Mouse (Mus musculus) small intestine, adult 2 months (tissue): ENCODE measurements around the gene Snorc.

Experiments used
- CTCF ChIP-seq: fragments of 200-500 bp; IDR thresholded peaks from 2 replicates; pipeline ENCODE4 v1.5.1; 2012; ENCODE audit warnings: low read depth, mild to moderate bottlenecking, control low read depth, inconsistent platforms, low read length, moderate library complexity, mixed read lengths; ENCODE audit not compliant: insufficient replicate concordance, insufficient read length; ENCODE audit errors: extremely low read depth
- POLR2A ChIP-seq: fragments of 200-500 bp; IDR thresholded peaks from 2 replicates; pipeline ENCODE4 v1.6.1; 2012; ENCODE audit warnings: low read depth, mild to moderate bottlenecking, control low read depth, inconsistent platforms, low read length, moderate library complexity

- TF ChIP-seq POLR2A (no peak), CTCF (no peak)
Measured at GRCm38 (mm10) chr1:87509561-87510165, 39.6 kb downstream of the Snorc start, which contains the start of gene Neu2.
